Mouse (Mus musculus) megakaryocyte, embryonic 14.5 days (primary cell): ENCODE results near the gene Tac1. TPM values are rescaled to one million over a fixed set of nuclear protein-coding genes. Genes with fewer than 3 reads are reported as not detected.
"Not testable (repeated sequence)": the region's sequence is repeated elsewhere in the genome, so short reads cannot be mapped to it uniquely, and the experiment has no call there.

Source experiments
- H3K27me3 ChIP-seq: replicated peaks from 2 replicates; pipeline ENCODE3; 2012; ENCODE audit warnings: inconsistent platforms
- H3K36me3 ChIP-seq: replicated peaks from 2 replicates; pipeline ENCODE3; 2012; ENCODE audit warnings: low read length, inconsistent platforms, mixed read lengths
- H3K4me1 ChIP-seq: 2 replicates; pipeline ENCODE4 v1.6.1; 2012; ENCODE audit warnings: inconsistent platforms
- H3K4me3 ChIP-seq: replicated peaks from 2 replicates; pipeline ENCODE3; 2012; ENCODE audit warnings: moderate library complexity, mild to moderate bottlenecking, inconsistent platforms
- H3K9me3 ChIP-seq: 2 replicates; pipeline ENCODE4 v1.6.1; 2012; ENCODE audit warnings: inconsistent platforms
- FLI1 ChIP-seq: IDR thresholded peaks from 2 replicates; pipeline ENCODE4 v1.6.1; 2012; ENCODE audit warnings: low read length, inconsistent platforms, mixed read lengths
- GATA1 ChIP-seq: IDR thresholded peaks from 3 replicates; pipeline ENCODE4 v1.6.1; 2012; ENCODE audit warnings: mixed read lengths, low read length, inconsistent platforms, borderline replicate concordance
- polyA plus RNA-seq: library from polyadenylated mRNA; stranded (reverse); fragments of >175 nt; gene quantifications from 2 replicates; pipeline ENCODE4 v1.2.3, GENCODE M21; 2012; ENCODE audit warnings: low replicate concordance; ENCODE audit not compliant: insufficient read depth

Tac1 gene
- polyA plus RNA-seq: not detected in 2 replicates

DNA sequence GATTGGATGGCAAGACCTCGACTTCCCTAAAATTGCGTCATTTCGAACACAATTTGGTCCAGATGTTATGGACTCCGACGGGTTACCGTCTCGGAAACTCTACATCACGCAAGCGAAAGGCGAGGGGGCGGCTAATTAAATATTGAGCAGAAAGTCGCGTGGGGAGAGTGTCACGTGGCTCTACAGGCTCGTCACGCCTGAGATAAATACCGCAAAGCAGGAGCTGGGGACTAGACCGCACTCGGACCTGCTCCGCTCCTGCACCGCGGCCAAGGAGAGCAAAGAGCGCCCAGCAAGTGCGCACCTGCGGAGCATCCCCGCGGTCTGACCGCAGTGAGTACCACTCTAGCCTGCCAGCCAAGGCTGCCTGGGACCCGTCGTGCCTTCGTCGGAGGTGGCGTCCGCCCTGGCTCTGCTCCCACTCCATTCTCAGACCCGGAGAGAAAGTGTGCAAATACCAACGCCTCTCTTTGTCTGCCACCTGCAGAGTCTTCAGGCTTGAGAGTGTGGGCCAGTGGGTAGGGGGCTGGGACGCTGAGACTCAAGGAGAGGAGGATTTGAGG is at the start of gene Tac1:
TSS of gene Tac1 (plus strand) at position 51 of the 563 bp plus-strand sequence.
- Histone ChIP-seq H3K9me3 (peaks cover 9% of the 10 kb centered on the region; the same call in 1 of the 2 replicates), H3K4me1 (peaks cover 9% of the 10 kb centered on the region; the same call in 1 of the 2 replicates), H3K27me3 (peaks cover 33% of the 10 kb centered on the region), H3K36me3 (no peaks in the 10 kb centered on the region), H3K4me3 (peak within 1 kb of the TSS; percentile 80)
- TF ChIP-seq GATA1 (no peak), FLI1 (no peak)

- H3K4me1 ChIP-seq: not testable (repeated sequence)
Measured at GRCm38 (mm10) chr6:7543511-7543910, 11.2 kb upstream of the Tac1 start.

DNA sequence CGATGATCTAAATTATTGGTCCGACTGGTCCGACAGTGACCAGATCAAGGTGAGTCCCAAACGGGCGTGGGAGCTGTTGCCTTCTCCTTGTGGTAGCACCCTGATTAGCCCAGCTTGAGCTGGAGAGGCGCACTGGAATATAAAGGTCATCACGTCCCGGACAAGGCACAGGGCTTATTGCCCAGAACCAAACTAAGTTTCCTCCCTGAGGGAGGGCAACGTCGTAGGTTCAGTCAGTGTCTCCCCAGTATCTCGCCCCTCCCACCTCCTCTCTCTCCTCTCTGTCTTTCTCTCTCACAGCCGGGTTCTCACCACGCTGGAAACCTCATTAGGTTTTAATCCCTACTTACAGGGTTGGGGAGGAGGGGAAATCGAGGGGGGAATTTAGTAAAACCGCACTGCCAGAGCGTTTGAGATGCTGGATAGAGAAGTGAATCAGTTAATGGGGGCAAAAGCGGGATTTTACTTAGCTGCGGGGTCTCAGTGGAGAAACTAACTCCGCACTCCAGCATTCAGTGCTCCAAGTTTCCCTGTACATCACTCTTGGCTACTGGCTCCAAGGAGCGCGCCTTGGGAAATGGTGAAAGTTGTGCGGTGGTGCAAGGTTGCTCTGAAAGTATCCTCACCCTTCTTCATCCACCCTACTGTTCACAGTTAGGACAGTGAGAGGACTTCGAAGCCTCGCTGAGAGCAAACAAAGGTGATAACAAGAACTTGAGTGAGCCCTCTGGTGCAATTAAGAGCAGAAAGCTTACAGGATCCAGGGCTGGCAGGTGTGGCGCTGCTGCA is 1.2 kb downstream of the Tac1 start:
- peaks cover 33% of the 10 kb centered on the region for H3K27me3 ChIP-seq
- TF ChIP-seq GATA1: no peak
- peaks cover 9% of the 10 kb centered on the region; the same call in 1 of the 2 replicates for H3K4me1 ChIP-seq
- H3K9me3 ChIP-seq: peaks cover 9% of the 10 kb centered on the region; the same call in 1 of the 2 replicates
- H3K4me3 ChIP-seq: peak overlapping the region; percentile 5
- no peaks in the 10 kb centered on the region for H3K36me3 ChIP-seq

More at GRCm38 (mm10) chr6:7543511-7543910, 11.2 kb upstream of the Tac1 start:
- H3K9me3 ChIP-seq, H3K4me3 ChIP-seq, H3K36me3 ChIP-seq, H3K27me3 ChIP-seq: not testable (repeated sequence)

DNA sequence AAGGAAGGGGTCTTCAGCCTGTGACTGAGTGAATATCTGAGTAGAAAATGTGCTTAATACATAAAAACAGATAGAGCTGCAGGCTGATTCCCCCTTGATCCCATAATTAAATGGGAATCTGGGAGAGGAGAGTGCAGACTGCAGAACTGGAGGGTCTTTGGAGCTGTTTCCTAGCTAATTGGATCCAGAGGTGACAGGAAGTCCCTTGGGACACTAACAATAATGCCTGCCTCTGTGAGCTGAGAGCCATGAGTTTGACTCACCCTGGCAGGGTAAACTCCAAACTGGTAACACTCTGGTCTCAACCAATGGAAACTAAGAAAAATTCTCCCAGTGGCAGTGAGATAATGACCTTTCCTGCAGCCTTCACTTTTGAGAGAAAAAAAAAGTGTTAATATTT is 3.5 kb downstream of the Tac1 start:
- peaks cover 33% of the 10 kb centered on the region for H3K27me3 ChIP-seq
- no peaks in the 10 kb centered on the region for H3K36me3 ChIP-seq
- H3K4me1 ChIP-seq: peaks cover 9% of the 10 kb centered on the region; the same call in 1 of the 2 replicates
- H3K4me3 ChIP-seq: no peak overlapping the region
- H3K9me3 ChIP-seq: peaks cover 9% of the 10 kb centered on the region; the same call in 1 of the 2 replicates
- TF ChIP-seq GATA1: no peak
- no peak for TF ChIP-seq FLI1

DNA sequence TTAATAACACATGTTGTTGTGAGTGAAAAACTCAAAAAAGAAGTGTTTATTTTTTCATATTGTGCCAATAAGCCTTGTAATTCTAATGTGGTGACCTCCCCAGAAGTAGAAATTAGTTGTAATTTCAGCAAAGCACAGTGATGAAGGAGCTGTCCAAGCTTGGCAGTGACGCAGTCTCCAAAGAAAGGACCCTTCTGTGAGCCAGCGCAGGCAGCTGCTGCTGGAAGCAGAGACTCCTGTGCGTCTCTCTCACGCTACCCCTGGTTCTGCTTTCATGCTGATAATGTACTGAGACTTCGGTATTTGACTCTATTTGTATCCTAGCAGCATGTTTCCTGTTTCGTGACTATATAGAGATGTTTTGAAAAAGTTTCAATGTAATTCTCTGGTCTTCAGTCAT is 7.8 kb downstream of the Tac1 start:
- H3K4me3 ChIP-seq: no peak overlapping the region
- H3K9me3 ChIP-seq: no peaks in the 10 kb centered on the region
- TF ChIP-seq GATA1 (no peak), FLI1 (no peak)
- H3K36me3 ChIP-seq: no peaks in the 10 kb centered on the region
- no peaks in the 10 kb centered on the region for H3K4me1 ChIP-seq
- H3K27me3 ChIP-seq: no peaks in the 10 kb centered on the region

DNA sequence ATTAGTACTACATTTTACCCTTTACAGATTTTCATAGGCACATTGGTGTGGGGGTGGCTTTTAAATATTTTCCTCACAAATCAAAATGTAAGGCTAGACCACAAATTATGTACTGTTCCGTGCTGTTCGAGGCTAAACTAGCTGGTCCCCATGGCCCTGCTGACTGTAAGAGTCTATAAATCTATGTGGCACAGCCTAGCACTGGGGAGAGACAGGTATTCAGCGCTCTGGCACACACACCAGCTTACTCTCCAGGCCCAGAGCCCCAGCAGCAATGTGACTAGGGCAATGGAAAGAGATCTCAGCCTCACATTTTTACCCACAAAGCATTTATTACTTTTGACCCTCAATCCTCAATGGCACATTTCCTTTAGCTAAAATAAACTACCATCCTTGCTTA is 9.9 kb downstream of the Tac1 start:
- Histone ChIP-seq H3K36me3 (no peaks in the 10 kb centered on the region), H3K27me3 (no peaks in the 10 kb centered on the region), H3K4me3 (no peak overlapping the region), H3K4me1 (no peaks in the 10 kb centered on the region; the same call in 1 of the 2 replicates), H3K9me3 (no peaks in the 10 kb centered on the region)
- no peak for TF ChIP-seq FLI1
- TF ChIP-seq GATA1: no peak

GRCm38 (mm10) chr6:7571144-7571543 is 16.5 kb downstream of the Tac1 start:
- H3K27me3 ChIP-seq: no peaks in the 10 kb centered on the region
- no peaks in the 10 kb centered on the region for H3K9me3 ChIP-seq
- H3K4me3 ChIP-seq: no peak overlapping the region
- no peaks in the 10 kb centered on the region for H3K36me3 ChIP-seq
- TF ChIP-seq GATA1 (no peak), FLI1 (no peak)
- H3K4me1 ChIP-seq: no peaks in the 10 kb centered on the region; the same call in 1 of the 2 replicates

- Histone ChIP-seq H3K36me3 (no peaks in the 10 kb centered on the region), H3K27me3 (no peaks in the 10 kb centered on the region), H3K4me1 (no peaks in the 10 kb centered on the region), H3K4me3 (no peak overlapping the region), H3K9me3 (no peaks in the 10 kb centered on the region)
- TF ChIP-seq GATA1 (no peak), FLI1 (no peak)
Measured at GRCm38 (mm10) chr6:7578031-7578430, 23.4 kb downstream of the Tac1 start.

DNA sequence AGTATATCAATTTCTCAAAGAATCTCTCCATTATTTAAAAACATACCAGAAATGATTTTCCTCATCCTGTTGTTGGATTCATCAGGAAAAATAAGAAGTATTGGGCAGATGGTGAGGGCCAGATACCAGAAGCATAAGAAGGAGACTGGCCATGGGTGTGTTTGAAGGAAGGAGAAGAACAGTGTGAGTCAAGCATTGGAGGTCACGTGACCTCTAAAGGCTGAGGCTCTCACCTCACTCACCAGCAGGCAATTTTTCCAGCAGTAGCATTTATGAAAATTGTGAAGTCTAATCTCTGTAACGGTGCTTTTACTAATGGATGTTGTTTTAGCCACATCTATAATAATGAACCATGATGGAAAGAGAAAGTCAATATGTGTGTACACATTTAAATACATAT is 39.8 kb downstream of the Tac1 start:
- no peak for TF ChIP-seq FLI1
- no peak for TF ChIP-seq GATA1
- H3K9me3 ChIP-seq: no peaks in the 10 kb centered on the region
- no peaks in the 10 kb centered on the region for H3K4me1 ChIP-seq
- H3K27me3 ChIP-seq: no peaks in the 10 kb centered on the region
- no peak overlapping the region for H3K4me3 ChIP-seq
- H3K36me3 ChIP-seq: no peaks in the 10 kb centered on the region

GRCm38 (mm10) chr6:7598416-7598815 is 43.7 kb downstream of the Tac1 start:
- H3K27me3 ChIP-seq: no peaks in the 10 kb centered on the region
- TF ChIP-seq FLI1: no peak
- TF ChIP-seq GATA1: no peak
- no peaks in the 10 kb centered on the region for H3K4me1 ChIP-seq
- no peaks in the 10 kb centered on the region for H3K9me3 ChIP-seq
- no peak overlapping the region for H3K4me3 ChIP-seq
- no peaks in the 10 kb centered on the region for H3K36me3 ChIP-seq

DNA sequence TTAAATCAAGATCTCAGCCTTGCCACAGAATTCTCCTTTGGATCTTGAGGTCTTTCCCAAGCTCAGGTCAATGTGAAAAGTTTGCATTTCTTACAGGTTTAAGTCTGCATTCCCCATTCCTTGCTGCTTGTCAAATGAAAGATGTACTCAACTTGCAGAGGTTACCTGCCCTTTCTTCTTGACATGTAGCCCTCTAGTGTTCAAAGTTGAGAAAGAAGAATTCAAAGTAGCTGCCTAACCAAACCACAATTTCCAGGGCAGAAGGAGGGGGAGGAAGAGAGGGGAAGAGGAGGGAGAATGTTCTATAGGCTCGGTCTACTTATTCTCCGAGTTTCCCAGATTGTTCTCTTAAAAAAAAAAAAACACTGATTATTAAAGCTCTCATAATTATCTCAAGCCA is 45.5 kb downstream of the Tac1 start:
- TF ChIP-seq FLI1 (no peak), GATA1 (no peak)
- H3K36me3 ChIP-seq: no peaks in the 10 kb centered on the region

More for the DNA sequence above, 45.5 kb downstream of the Tac1 start:
- H3K4me1 ChIP-seq: no peaks in the 10 kb centered on the region
- H3K27me3 ChIP-seq: no peaks in the 10 kb centered on the region
- H3K9me3 ChIP-seq: no peaks in the 10 kb centered on the region; the same call in 1 of the 2 replicates
- H3K4me3 ChIP-seq: no peak overlapping the region
